Mouse (Mus musculus) CH12.LX (cell line): ENCODE data around the gene BC035044. TPM values are rescaled to one million over a fixed set of nuclear protein-coding genes. Genes with fewer than 3 reads are reported as not detected.
A peak's percentile ranks its signal among the peaks of the same experiment; 100 is the strongest.

Source experiments
- DNase-seq: peaks from one replicate; pipeline ENCODE4 v3.0.0-alpha.2; 2013; ENCODE audit errors: extremely low read depth
- H3K27ac ChIP-seq: 2 replicates; pipeline ENCODE4 v1.5.1; 2012; ENCODE audit warnings: low read depth, mild to moderate bottlenecking, control low read depth, moderate library complexity; ENCODE audit not compliant: insufficient read depth
- H3K27me3 ChIP-seq: replicated peaks from 2 replicates; pipeline ENCODE3; 2012; ENCODE audit warnings: inconsistent platforms
- H3K36me3 ChIP-seq, 2 experiments: replicated peaks in 1 of 2; 2 replicates each; pipeline versions ENCODE3 to v1.6.1; 2012; ENCODE audit warnings: inconsistent platforms in 1 of 2, low read length in 1 of 2, mild to moderate bottlenecking in 1 of 2, mixed read lengths in 1 of 2, moderate library complexity in 1 of 2; ENCODE audit not compliant: control insufficient read depth in 1 of 2, insufficient read depth in 1 of 2
- H3K4me1 ChIP-seq, 2 experiments: 2 replicates each; pipeline ENCODE4 v1.6.1; 2012; ENCODE audit warnings: inconsistent platforms in 1 of 2, moderate library complexity in 1 of 2; ENCODE audit not compliant: insufficient read depth in 2 of 2, control insufficient read depth in 1 of 2
- H3K4me2 ChIP-seq: 2 replicates; pipeline ENCODE4 v1.6.1; 2012; ENCODE audit warnings: low read depth, mild to moderate bottlenecking, control low read depth; ENCODE audit not compliant: poor library complexity, insufficient read depth, severe bottlenecking
- H3K4me3 ChIP-seq, 3 experiments: fragments of 150-350 bp in 1 of 3; sonication (generic) in 1 of 3; replicated peaks in 1 of 3; 2 replicates each; pipeline versions ENCODE3 to v1.5.1; 2011 to 2012; ENCODE audit warnings: low read depth in 2 of 3, low read length in 2 of 3, mild to moderate bottlenecking in 2 of 3, moderate library complexity in 2 of 3, control low read depth in 1 of 3, improper control_type of control experiment in 1 of 3, inconsistent platforms in 1 of 3, mixed read lengths in 1 of 3; ENCODE audit not compliant: poor library complexity in 1 of 3
- H3K79me2 ChIP-seq: replicated peaks from 2 replicates; pipeline ENCODE4 v1.6.1; 2012; ENCODE audit warnings: mild to moderate bottlenecking, moderate library complexity; ENCODE audit not compliant: control insufficient read depth, poor library complexity, insufficient read depth, severe bottlenecking; ENCODE audit errors: extremely low read depth
- H3K9ac ChIP-seq: 2 replicates; pipeline ENCODE4 v1.6.1; 2012; ENCODE audit warnings: low read depth, mild to moderate bottlenecking, control low read depth, moderate library complexity; ENCODE audit not compliant: insufficient read depth
- H3K9me3 ChIP-seq: replicated peaks from 2 replicates; pipeline ENCODE3; 2012; ENCODE audit warnings: low read length, inconsistent platforms, mixed read lengths
- BHLHE40 ChIP-seq: IDR thresholded peaks from 2 replicates; pipeline ENCODE4 v1.6.1; 2011; ENCODE audit warnings: mild to moderate bottlenecking, low read depth, low read length, improper control_type of control experiment
- CHD2 ChIP-seq: IDR thresholded peaks from 2 replicates; pipeline ENCODE4 v1.6.1; 2011; ENCODE audit warnings: low read length, improper control_type of control experiment
- CTCF ChIP-seq, 2 experiments: IDR thresholded peaks in 1 of 2; conservative IDR thresholded peaks in 1 of 2; 2 replicates each; pipeline ENCODE4 v1.5.1; 2011 to 2012; ENCODE audit warnings: low read depth in 2 of 2, low read length in 2 of 2, improper control_type of control experiment in 1 of 2, inconsistent platforms in 1 of 2, mild to moderate bottlenecking in 1 of 2, moderate library complexity in 1 of 2
- E2F4 ChIP-seq: IDR thresholded peaks from 2 replicates; pipeline ENCODE4 v1.6.1; 2011; ENCODE audit warnings: low read depth, low read length, improper control_type of control experiment; ENCODE audit not compliant: insufficient replicate concordance
- ETS1 ChIP-seq: conservative IDR thresholded peaks from 2 replicates; pipeline ENCODE4 v1.6.1; 2012; ENCODE audit warnings: low read depth, mild to moderate bottlenecking, inconsistent platforms, low read length, improper control_type of control experiment, moderate library complexity
- JUN ChIP-seq: IDR thresholded peaks from 2 replicates; pipeline ENCODE4 v1.6.1; 2011; ENCODE audit warnings: low read depth, mild to moderate bottlenecking, low read length, improper control_type of control experiment, moderate library complexity; ENCODE audit not compliant: insufficient read depth
- JUND ChIP-seq: conservative IDR thresholded peaks from 2 replicates; pipeline ENCODE4 v1.6.1; 2011; ENCODE audit warnings: low read depth, low read length, improper control_type of control experiment
- MXI1 ChIP-seq: IDR thresholded peaks from 2 replicates; pipeline ENCODE4 v1.6.1; 2011; ENCODE audit warnings: mild to moderate bottlenecking, low read depth, low read length, improper control_type of control experiment
- NELFE ChIP-seq: IDR thresholded peaks from 2 replicates; pipeline ENCODE4 v1.6.1; 2011; ENCODE audit warnings: low read depth, low read length, improper control_type of control experiment
- PAX5 ChIP-seq: IDR thresholded peaks from 2 replicates; pipeline ENCODE4 v1.6.1; 2012; ENCODE audit warnings: low read length, inconsistent platforms, mixed read lengths
- SMC3 ChIP-seq: IDR thresholded peaks from 2 replicates; pipeline ENCODE4 v1.6.1; 2011; ENCODE audit warnings: low read depth, low read length, improper control_type of control experiment
- dilution Hi-C: fragments of 300-500 bp; cut with MboI; formaldehyde crosslinking; loops from 2 replicates; pipeline ENCODE4 v1.14.3; 2020; ENCODE audit warnings: low sequenced_read_pairs; ENCODE audit not compliant: extremely low pct_unique_long_range_greater_than_20kb, extremely low pct_ligation_motif_present
- in situ Hi-C: fragments of 300-500 bp; cut with MboI; formaldehyde crosslinking; loops from 3 replicates; pipeline ENCODE4 v1.14.3; 2019; ENCODE audit warnings: low sequenced_read_pairs, low pct_ligation_motif_present, low pct_unique_long_range_greater_than_20kb, mixed read lengths
- polyA plus RNA-seq: library from polyadenylated mRNA; unstranded; fragments of >175 nt; gene quantifications from 2 replicates; pipeline ENCODE4 v1.2.1, GENCODE M21; 2012; ENCODE audit warnings: low read depth; ENCODE audit not compliant: insufficient read length
- total RNA-seq, 2 experiments: library from RNA; depleted of rRNA; stranded (reverse); fragments of 300-350 nt in 1 of 2; fragments of >200 nt in 1 of 2; gene quantifications; 2 replicates each; pipeline ENCODE4 v1.2.3; 2012 to 2014

BC035044 gene
- total and polyA plus RNA-seq, 3 experiments = 49.7 to 121 (median 51.6) TPM

DNA sequence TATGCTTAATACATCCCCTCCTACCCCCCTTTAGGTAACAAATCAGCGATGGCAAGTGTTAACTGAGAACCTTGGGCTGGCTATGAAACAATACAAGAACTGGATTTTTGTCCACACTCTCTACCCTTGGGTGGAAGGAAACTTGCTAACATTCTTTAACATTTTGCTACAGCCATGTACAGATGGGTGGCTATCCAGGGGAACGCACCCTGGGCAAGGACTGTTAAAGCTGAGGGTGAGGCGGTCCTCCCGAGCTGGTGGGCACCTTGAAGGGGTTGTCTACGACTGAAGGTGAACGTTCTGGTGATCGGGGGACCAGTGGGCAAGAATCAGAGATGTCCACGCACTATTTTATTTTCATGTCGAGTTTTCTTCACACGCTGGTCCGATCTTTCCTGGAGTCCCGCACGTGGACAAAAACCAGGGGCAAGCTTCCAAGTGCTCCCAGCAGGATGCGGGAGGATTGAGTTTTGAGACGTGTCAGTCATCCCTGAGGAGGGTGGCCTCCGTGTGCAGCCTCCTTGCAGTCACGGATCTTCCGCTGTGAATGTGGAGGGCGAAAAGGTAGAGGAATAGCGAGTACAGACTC, 48.5 kb downstream of the BC035044 start:
- no peaks in the 10 kb centered on the region for H3K9me3 ChIP-seq
- no peaks in the 10 kb centered on the region for H3K27me3 ChIP-seq
- no peaks in the 10 kb centered on the region; the same call in 1 of the 2 replicates for H3K79me2 ChIP-seq
- no peak for DNase-seq
- peak overlapping the region; percentile 66 for H3K9ac ChIP-seq
- H3K27ac ChIP-seq = peak overlapping the region; percentile 76
- peak overlapping the region; percentile 92 for H3K4me2 ChIP-seq
- H3K4me1 ChIP-seq = peaks cover 3 to 29% of the 10 kb centered on the region in 2 experiments
- in situ Hi-C loops (loop anchor here (5.0 to 25.0 kb wide), 4 partner anchors 35 to 520 kb away; no protein-coding TSS in a partner anchor), dilution Hi-C loops (no loop called here)
- H3K4me3 ChIP-seq = peak overlapping the region; percentile 86 to 91 (median 88)
- H3K36me3 ChIP-seq = peaks cover 8% of the 10 kb centered on the region in 2 experiments
- TF ChIP-seq CTCF (conservative IDR thresholded peaks at IDR 0.05 in 1 of 2, IDR thresholded peaks at IDR 0.05 in 1 of 2; ENCODE audit: low read depth in 2 of 2, low read length in 2 of 2) (no peak), MXI1 (peak; percentile 44; the same call in 1 of the 2 replicates), E2F4 (no peak), JUN (no peak), SMC3 (no peak), CHD2 (0 out of 2 replicates have a peak, but pooled peaks have one; percentile 31), JUND (no peak), NELFE (no peak), ETS1 (no peak), BHLHE40 (peak; percentile 41)

DNA sequence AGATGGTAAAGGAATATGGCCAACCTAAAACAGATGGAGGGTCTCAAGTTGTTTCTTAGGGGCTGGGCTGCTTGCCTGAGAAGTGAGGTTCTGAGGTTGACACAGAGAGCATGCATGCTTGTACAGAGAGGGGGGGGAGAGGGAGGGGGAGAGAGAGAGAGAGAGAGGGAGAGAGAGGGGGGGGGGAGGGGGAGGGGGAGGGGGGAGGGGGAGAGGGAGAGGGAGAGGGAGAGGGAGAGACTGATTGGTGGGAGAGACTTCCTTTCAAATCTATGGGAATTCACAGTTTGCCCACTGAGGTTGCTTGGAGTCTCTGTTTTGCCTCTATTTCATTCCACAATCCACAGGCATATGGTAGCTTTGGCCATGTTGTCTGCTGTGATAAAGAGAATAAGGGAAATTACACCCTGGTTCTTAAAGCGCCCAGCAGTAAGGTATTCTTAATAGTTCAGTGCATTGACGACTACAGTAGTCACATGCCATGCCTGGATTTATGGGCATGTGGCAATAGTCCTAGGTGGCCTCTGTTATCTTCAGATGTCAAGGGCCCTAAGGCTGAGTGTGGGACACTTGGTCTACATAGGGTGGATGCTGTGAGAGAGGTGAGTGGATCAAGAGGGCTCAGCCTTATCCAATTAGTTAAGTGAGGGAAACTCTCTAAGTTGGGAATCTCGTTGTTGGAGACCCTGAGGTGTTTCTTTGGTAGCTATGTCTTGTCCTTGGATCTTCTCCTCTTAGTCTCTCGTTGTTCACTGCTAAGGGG, 49.4 kb downstream of the BC035044 start:
- no peaks in the 10 kb centered on the region for H3K9me3 ChIP-seq
- H3K27ac ChIP-seq = no peak overlapping the region
- peak overlapping the region; percentile 92; the same call in 1 of the 2 replicates for H3K4me2 ChIP-seq
- in situ Hi-C loops (loop anchor here (5.0 to 25.0 kb wide), 4 partner anchors 34 to 521 kb away; no protein-coding TSS in a partner anchor), dilution Hi-C loops (no loop called here)
- no peak overlapping the region for H3K4me3 ChIP-seq
- no peak for TF ChIP-seq NELFE
- TF ChIP-seq PAX5 = no peak
- DNase-seq = no peak
- peaks cover 3 to 36% of the 10 kb centered on the region in 2 experiments for H3K4me1 ChIP-seq
- no peaks in the 10 kb centered on the region for H3K27me3 ChIP-seq
- no peaks in the 10 kb centered on the region for H3K79me2 ChIP-seq
- H3K9ac ChIP-seq = no peak overlapping the region
- no peaks in the 10 kb centered on the region for H3K36me3 ChIP-seq
